Mouse (Mus musculus): ENCODE measurements around the gene Acod1.

DNA sequence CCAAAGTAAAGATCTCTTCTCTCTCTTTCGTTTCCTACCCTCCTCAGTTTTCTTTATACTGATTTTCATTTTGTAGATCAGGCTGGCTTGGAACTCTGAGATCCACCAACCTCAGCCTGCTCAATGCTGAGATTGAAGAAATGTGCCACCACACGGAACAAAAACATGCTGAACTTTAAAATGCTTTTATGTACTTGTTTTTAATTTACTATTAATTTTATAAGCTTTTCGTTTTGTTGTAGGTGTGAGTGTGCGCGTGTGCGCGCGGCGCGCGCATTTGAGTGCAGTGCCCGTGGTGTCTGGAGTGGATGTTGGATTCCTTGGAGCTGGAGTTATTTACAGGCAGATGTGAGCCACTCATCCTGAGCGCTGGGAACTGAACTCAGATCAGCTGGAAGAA is 53.5 kb downstream of the Acod1 start:
- TF ChIP-seq EP300 (IDR thresholded peaks at IDR 0.05) (no peak), CTCF (IDR thresholded peaks at IDR 0.05) (no peak)
